Mouse (Mus musculus): ENCODE data around the gene Gse1.

DNA sequence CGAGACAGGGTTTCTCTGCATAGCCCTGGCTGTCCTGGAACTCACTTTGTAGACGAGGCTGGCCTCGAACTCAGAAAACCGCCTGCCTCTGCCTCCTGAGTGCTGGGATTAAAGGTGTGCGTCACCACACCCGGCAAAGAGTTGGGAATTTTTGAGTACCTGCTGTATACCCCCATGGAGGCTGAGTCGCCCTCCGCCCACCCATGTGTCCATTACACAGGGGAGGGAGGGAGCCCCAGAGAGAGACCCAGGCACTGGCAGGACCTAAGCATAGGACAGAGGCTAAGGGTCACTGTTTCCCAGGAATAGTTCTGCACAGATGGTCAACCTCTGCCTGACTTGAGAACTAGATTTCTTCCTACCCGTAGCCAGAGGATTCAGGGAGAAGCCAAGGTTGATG lies 279.0 kb downstream of the Gse1 start:
- no peak for TF ChIP-seq CTCF (conservative IDR thresholded peaks at IDR 0.05; ENCODE audit: low read length)
- TF ChIP-seq POU5F1 (IDR thresholded peaks at IDR 0.05; ENCODE audit: borderline replicate concordance, low read length), result no peak

Data from E14TG2a.4 (cell line).